Mouse (Mus musculus): ENCODE results near the gene Lzic. TPM values are rescaled to one million over a fixed set of nuclear protein-coding genes. Genes with fewer than 3 reads are reported as not detected.

Lzic gene
- total and polyA plus RNA-seq, 3 experiments: 25.0 to 26.2 TPM; not detected in 1

DNA sequence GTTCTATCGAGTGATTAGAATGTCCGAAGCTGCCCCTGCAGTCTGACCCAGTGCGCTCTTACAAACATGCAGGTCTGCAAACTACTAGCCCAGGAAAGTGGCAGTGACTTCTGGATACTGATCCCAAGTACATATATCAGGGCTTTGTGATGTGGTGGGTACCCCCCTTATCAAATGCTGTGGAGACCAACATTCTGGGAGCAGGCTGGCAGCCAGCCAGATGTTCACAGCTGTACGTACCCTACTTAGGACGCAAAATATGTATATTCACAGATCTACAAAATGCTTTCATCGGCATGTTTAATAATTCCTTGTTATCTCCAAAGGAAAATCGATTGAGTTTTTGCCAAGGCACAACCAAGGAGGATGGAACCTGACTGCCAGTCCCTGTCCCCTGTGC lies 27.0 kb downstream of the Lzic start:
- Histone ChIP-seq H3K9ac (ENCODE audit: control insufficient read depth, low read depth, low read length, poor library complexity, severe bottlenecking) (no peak overlapping the region), H3K9me3 (replicated peaks; ENCODE audit: insufficient read depth, low read length) (no peaks in the 10 kb centered on the region), H3K27ac (ENCODE audit: control insufficient read depth, low read depth, low read length) (no peak overlapping the region), H3K4me1 (ENCODE audit: control insufficient read depth in 1 of 2, insufficient read depth in 2 of 2, low read length in 2 of 2) (no peaks in the 10 kb centered on the region), H3K27me3 (ENCODE audit: control insufficient read depth in 1 of 2, insufficient read depth in 2 of 2, low read length in 2 of 2) (no peaks in the 10 kb centered on the region), H3K4me3 (ENCODE audit: control insufficient read depth in 1 of 2, insufficient read depth in 1 of 2, low read depth in 2 of 2, low read length in 2 of 2) (no peak overlapping the region), H3K36me3 (ENCODE audit: control insufficient read depth in 1 of 2, insufficient read depth in 2 of 2, low read length in 2 of 2) (no peaks in the 10 kb centered on the region), H3K79me2 (ENCODE audit: control insufficient read depth, insufficient read depth, low read length, poor library complexity) (no peaks in the 10 kb centered on the region)
- no peak for DNase-seq (ENCODE audit: low read depth, low spot score)
- no peak for TF ChIP-seq SIN3A (IDR thresholded peaks at IDR 0.05; ENCODE audit: low read length)
- TF ChIP-seq MAZ (IDR thresholded peaks at IDR 0.05; ENCODE audit: low read depth, low read length): no peak
- TF ChIP-seq ZKSCAN1 (IDR thresholded peaks at IDR 0.05; ENCODE audit: low read depth, low read length): no peak
- TF ChIP-seq ETS1 (IDR thresholded peaks at IDR 0.05; ENCODE audit: low read depth, low read length): no peak
- TF ChIP-seq HCFC1 (IDR thresholded peaks at IDR 0.05; ENCODE audit: low read depth, low read length): no peak
- no peak for TF ChIP-seq MYC (IDR thresholded peaks at IDR 0.05; ENCODE audit: low read depth, low read length)
- TF ChIP-seq MAFK (IDR thresholded peaks at IDR 0.05; ENCODE audit: borderline replicate concordance, low read depth, low read length): no peak
- TF ChIP-seq CHD2 (IDR thresholded peaks at IDR 0.05; ENCODE audit: low read length): no peak
- no peak for TF ChIP-seq RCOR1 (IDR thresholded peaks at IDR 0.05; ENCODE audit: low read depth, low read length)
- no peak for TF ChIP-seq POLR2AphosphoS2 (IDR thresholded peaks at IDR 0.05; ENCODE audit: low read length)
- no peak for TF ChIP-seq TAL1 (IDR thresholded peaks at IDR 0.05; ENCODE audit: low read length)

DNA sequence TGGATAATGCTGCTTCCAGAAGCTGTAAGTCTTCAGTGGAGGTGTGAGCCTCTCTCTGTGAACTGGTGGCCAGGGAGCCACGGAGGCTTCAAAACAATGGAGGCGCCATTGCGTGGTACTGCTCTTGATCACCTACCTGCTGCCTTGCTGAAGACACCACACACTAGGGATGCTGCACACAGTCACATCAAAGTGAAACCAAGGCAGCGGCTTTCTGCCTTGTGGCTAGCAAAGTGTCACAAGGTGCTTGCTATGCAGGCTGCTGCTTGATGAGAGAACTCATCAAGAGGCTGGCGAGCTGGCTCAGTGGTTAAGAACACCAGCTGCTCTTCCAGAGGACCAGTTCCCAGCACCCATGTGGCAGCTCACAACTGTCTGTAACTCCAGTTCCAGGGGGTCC lies 30.7 kb downstream of the Lzic start:
- H3K36me3 ChIP-seq (ENCODE audit: control insufficient read depth in 1 of 2, insufficient read depth in 2 of 2, low read length in 2 of 2): peaks cover 0 to 7% of the 10 kb centered on the region in 2 experiments; a peak in 2 of 4 replicates
- no peak overlapping the region for H3K9ac ChIP-seq (ENCODE audit: control insufficient read depth, low read depth, low read length, poor library complexity, severe bottlenecking)
- H3K9me3 ChIP-seq (replicated peaks; ENCODE audit: insufficient read depth, low read length): no peaks in the 10 kb centered on the region
- H3K27me3 ChIP-seq (ENCODE audit: control insufficient read depth in 1 of 2, insufficient read depth in 2 of 2, low read length in 2 of 2): no peaks in the 10 kb centered on the region
- no peak for DNase-seq (ENCODE audit: low read depth, low spot score)
- H3K4me1 ChIP-seq (ENCODE audit: control insufficient read depth in 1 of 2, insufficient read depth in 2 of 2, low read length in 2 of 2): peaks cover 2 to 11% of the 10 kb centered on the region in 2 experiments; a peak in 3 of 4 replicates
- peaks cover 1% of the 10 kb centered on the region; the same call in 1 of the 2 replicates for H3K79me2 ChIP-seq (ENCODE audit: control insufficient read depth, insufficient read depth, low read length, poor library complexity)
- no peak for TF ChIP-seq HCFC1 (IDR thresholded peaks at IDR 0.05; ENCODE audit: low read depth, low read length)
- no peak overlapping the region for H3K4me3 ChIP-seq (ENCODE audit: control insufficient read depth in 1 of 2, insufficient read depth in 1 of 2, low read depth in 2 of 2, low read length in 2 of 2)
- no peak overlapping the region for H3K27ac ChIP-seq (ENCODE audit: control insufficient read depth, low read depth, low read length)

DNA sequence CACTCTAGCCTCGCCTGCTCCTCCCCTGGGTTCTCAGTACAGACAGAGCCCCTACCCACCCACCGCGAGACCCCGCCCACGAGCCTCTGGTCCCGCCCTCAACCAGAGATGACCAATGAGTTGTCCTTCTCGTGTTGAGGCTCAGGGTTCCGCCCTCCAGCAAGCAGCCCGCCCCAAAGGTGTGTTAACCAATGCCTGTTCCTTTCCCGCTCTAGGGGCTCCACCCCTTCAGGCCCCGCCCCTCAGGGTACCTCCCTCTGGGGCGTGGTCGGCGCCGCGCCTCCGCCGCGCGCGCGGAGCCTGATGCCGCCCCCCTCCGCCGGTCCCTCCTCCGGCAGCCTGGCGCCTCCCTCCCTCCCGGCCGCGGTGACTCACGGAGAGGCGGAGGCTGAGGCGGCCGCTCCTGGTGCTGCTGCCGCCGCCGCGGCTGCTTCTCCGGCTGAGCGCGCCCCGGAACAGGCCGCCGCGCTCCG lies 32.9 kb downstream of the Lzic start, which contains the start of gene Ctnnbip1:
Gene Ctnnbip1, plus strand, starts transcription at position 369 of the 473 bp plus-strand sequence.
- Histone ChIP-seq H3K27ac (ENCODE audit: control insufficient read depth, low read depth, low read length) (no peak within 1 kb of the TSS), H3K36me3 (ENCODE audit: control insufficient read depth in 1 of 2, insufficient read depth in 2 of 2, low read length in 2 of 2) (peaks cover 0 to 7% of the 10 kb centered on the region in 2 experiments; a peak in 2 of 4 replicates), H3K4me3 (ENCODE audit: control insufficient read depth in 1 of 2, insufficient read depth in 1 of 2, low read depth in 2 of 2, low read length in 2 of 2) (peak within 1 kb of the TSS; percentile 61 to 71), H3K27me3 (ENCODE audit: control insufficient read depth in 1 of 2, insufficient read depth in 2 of 2, low read length in 2 of 2) (no peaks in the 10 kb centered on the region), H3K9me3 (replicated peaks; ENCODE audit: insufficient read depth, low read length) (no peaks in the 10 kb centered on the region), H3K9ac (ENCODE audit: control insufficient read depth, low read depth, low read length, poor library complexity, severe bottlenecking) (peak within 1 kb of the TSS; percentile 67), H3K4me1 (ENCODE audit: control insufficient read depth in 1 of 2, insufficient read depth in 2 of 2, low read length in 2 of 2) (peaks cover 2 to 11% of the 10 kb centered on the region in 2 experiments; a peak in 3 of 4 replicates), H3K79me2 (ENCODE audit: control insufficient read depth, insufficient read depth, low read length, poor library complexity) (peaks cover 1% of the 10 kb centered on the region; the same call in 1 of the 2 replicates)
- peak; percentile 97 for DNase-seq (ENCODE audit: low read depth, low spot score)
- peak; percentile 52; the same call in 1 of the 2 replicates for TF ChIP-seq ZMIZ1 (IDR thresholded peaks at IDR 0.05; ENCODE audit: low read depth, low read length)
- TF ChIP-seq UBTF (IDR thresholded peaks at IDR 0.05; ENCODE audit: borderline replicate concordance, insufficient read depth, low read depth, low read length): peak; percentile 83; the same call in 1 of the 2 replicates
- no peak for TF ChIP-seq USF1 (IDR thresholded peaks at IDR 0.05; ENCODE audit: low read depth, low read length)
- TF ChIP-seq MAZ (IDR thresholded peaks at IDR 0.05; ENCODE audit: low read depth, low read length): peak; percentile 10; the same call in 1 of the 2 replicates
- TF ChIP-seq USF2 (IDR thresholded peaks at IDR 0.05; ENCODE audit: borderline replicate concordance in 1 of 2, insufficient read depth in 1 of 2, low read depth in 1 of 2, low read length in 2 of 2): no peak
- TF ChIP-seq NRF1 (IDR thresholded peaks at IDR 0.05; ENCODE audit: insufficient read depth, low read depth, low read length, poor library complexity, severe bottlenecking): 0 out of 2 replicates have a peak, but pooled peaks have one; percentile 35
- TF ChIP-seq NELFE (IDR thresholded peaks at IDR 0.05; ENCODE audit: low read depth, low read length): peak; percentile 28; the same call in 1 of the 2 replicates
- TF ChIP-seq TCF12 (IDR thresholded peaks at IDR 0.05; ENCODE audit: low read depth, low read length): 0 out of 2 replicates have a peak, but pooled peaks have one; percentile 21
- no peak for TF ChIP-seq ZKSCAN1 (IDR thresholded peaks at IDR 0.05; ENCODE audit: low read depth, low read length)
